Mouse (Mus musculus): ENCODE measurements around the gene Anapc11.

Anapc11 gene

DNA sequence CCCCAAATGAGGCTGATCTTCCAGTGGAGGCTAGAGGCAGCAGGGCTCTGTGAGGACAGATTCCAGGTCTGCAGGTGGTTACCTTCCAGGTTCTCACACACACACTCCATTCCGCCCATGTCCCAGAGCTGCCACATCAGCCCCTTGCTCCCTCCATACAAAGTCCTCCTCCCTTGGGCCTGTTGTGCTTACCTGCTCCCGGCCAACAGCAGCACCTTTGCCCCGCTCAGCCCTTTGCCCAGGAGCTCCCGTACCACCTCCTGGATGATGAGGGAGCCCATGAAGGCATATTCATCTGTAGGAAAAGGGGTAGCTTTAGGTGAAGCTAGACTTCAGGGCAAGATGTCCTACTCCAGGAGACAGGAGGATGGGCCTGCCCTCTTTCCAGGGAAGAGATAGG is 59.1 kb downstream of the Anapc11 start:
- no peak for DNase-seq (ENCODE audit: low read depth)

Data from induced T-regulatory cell, adult 2 months (primary cell).